ENCODE assay signal across 15 mouse cellular contexts in the genomic region with DNA sequence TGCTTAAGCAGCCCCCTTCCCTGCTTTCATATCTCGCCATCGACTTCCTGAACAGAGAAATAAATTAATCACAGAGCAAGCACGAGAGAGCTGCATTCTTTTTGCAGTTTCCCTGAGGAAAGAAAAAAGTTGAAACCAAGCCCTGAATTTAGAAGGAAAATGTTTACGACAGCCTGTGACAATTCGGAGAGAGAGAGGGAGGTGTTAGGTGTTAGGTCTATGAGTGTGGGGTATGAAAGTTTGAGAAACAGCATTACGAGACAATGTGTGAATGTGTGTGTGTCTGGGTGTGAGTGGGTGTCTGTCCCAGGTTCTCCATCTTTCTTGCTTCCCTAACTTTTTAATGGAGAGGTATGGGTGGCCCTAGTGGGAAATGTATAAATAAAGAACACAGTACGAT. TPM values are rescaled to one million over a fixed set of nuclear protein-coding genes. Genes with fewer than 3 reads are reported as not detected.
DNase-seq lines count a peak whose midpoint lies in the region; ATAC-seq lines count a peak whose summit lies in the region.
"Had no signal": no experiment of that assay in that cellular context is flagged by ENCODE, and none has a peak within 500 bp of the region (broad histone marks: within the 10 kb centered on the region; RNA-seq: fewer than 3 reads in every experiment).

No protein-coding gene starts in this region.

- peaks cover 4% of the 10 kb centered on the region; the same call in 1 of the 2 replicates for H3K27me3 ChIP-seq in embryonic facial prominence, embryonic 13.5 days
- 0 out of 2 replicates have a peak, but pooled peaks cover 3% of the 10 kb centered on the region for H3K27me3 ChIP-seq in embryonic facial prominence, embryonic 10.5 days (replicated peaks; ENCODE audit: low read depth, poor library complexity, severe bottlenecking)
- no peaks in the 10 kb centered on the region for H3K27me3 ChIP-seq in limb, embryonic 13.5 days
- H3K27me3 ChIP-seq: forebrain, embryonic 13.5 days; forebrain, embryonic 15.5 days; Patski had no signal

- 0 out of 2 replicates have a peak, but pooled peaks cover 2% of the 10 kb centered on the region for H3K9me3 ChIP-seq in embryonic facial prominence, embryonic 13.5 days
- H3K9me3 ChIP-seq in embryonic facial prominence, embryonic 10.5 days: peaks cover 3% of the 10 kb centered on the region; the same call in 1 of the 2 replicates
- peaks cover 3% of the 10 kb centered on the region; the same call in 1 of the 2 replicates for H3K9me3 ChIP-seq in limb, embryonic 13.5 days
- H3K9me3 ChIP-seq: forebrain, embryonic 13.5 days; forebrain, embryonic 15.5 days had no signal

- peaks cover 16% of the 10 kb centered on the region for H3K4me1 ChIP-seq in embryonic facial prominence, embryonic 13.5 days
- H3K4me1 ChIP-seq in embryonic facial prominence, embryonic 10.5 days: peaks cover 4% of the 10 kb centered on the region; the same call in 1 of the 2 replicates
- H3K4me1 ChIP-seq in limb, embryonic 13.5 days: peaks cover 27% of the 10 kb centered on the region

- no peaks in the 10 kb centered on the region for H3K36me3 ChIP-seq in embryonic facial prominence, embryonic 13.5 days
- no peaks in the 10 kb centered on the region for H3K36me3 ChIP-seq in embryonic facial prominence, embryonic 10.5 days (replicated peaks)
- no peaks in the 10 kb centered on the region for H3K36me3 ChIP-seq in limb, embryonic 13.5 days
- H3K36me3 ChIP-seq: forebrain, embryonic 15.5 days; G1E had no signal

- no peak overlapping the region for H3K4me3 ChIP-seq in embryonic facial prominence, embryonic 13.5 days
- no peak overlapping the region for H3K4me3 ChIP-seq in embryonic facial prominence, embryonic 10.5 days
- no peak overlapping the region for H3K4me3 ChIP-seq in limb, embryonic 13.5 days
- H3K4me3 ChIP-seq: forebrain, embryonic 13.5 days; forebrain, embryonic 15.5 days had no signal

- H3K4me2 ChIP-seq in embryonic facial prominence, embryonic 13.5 days: 0 out of 2 replicates have a peak overlapping the region, but pooled peaks have one; percentile 1
- H3K4me2 ChIP-seq in limb, embryonic 13.5 days (replicated peaks): no peak overlapping the region
- H3K4me2 ChIP-seq: forebrain, embryonic 13.5 days; forebrain, embryonic 15.5 days had no signal

- H3K27ac ChIP-seq in embryonic facial prominence, embryonic 13.5 days: peak overlapping the region; percentile 33; the same call in 1 of the 2 replicates
- no peak overlapping the region for H3K27ac ChIP-seq in embryonic facial prominence, embryonic 10.5 days (replicated peaks)
- no peak overlapping the region for H3K27ac ChIP-seq in limb, embryonic 13.5 days
- H3K27ac ChIP-seq: forebrain, embryonic 13.5 days; forebrain, embryonic 15.5 days had no signal

- no peak for DNase-seq in embryonic facial prominence, embryonic 10.5 days (ENCODE audit: low spot score)
- peak; percentile 22 for DNase-seq in right cerebral cortex, adult 18-20 months
- DNase-seq in right cerebral cortex, postnatal 25 days: no peak
- peak; percentile 54 for DNase-seq in brain, adult 2 months (ENCODE audit: low read depth, low spot score)
- DNase-seq in adrenal gland, adult 8-10 months: no peak
- DNase-seq: B cell, adult 2 months; forebrain, postnatal 0 days had no signal

- ATAC-seq in embryonic facial prominence, embryonic 13.5 days (ENCODE audit: insufficient number of reproducible peaks, insufficient read depth, low FRiP score, low TSS enrichment, low read depth): no peak
- ATAC-seq in limb, embryonic 13.5 days (ENCODE audit: low FRiP score, low read depth): no peak
- ATAC-seq: activated CD4-positive, CD25-positive, alpha-beta regulatory T cell, adult 4 months; CD4-positive, CD25-positive, alpha-beta regulatory T cell, adult 4 months; forebrain, embryonic 13.5 days; forebrain, embryonic 15.5 days; Patski had no signal

- peak overlapping the region; percentile 44; the same call in 1 of the 2 replicates for H3K9ac ChIP-seq in embryonic facial prominence, embryonic 13.5 days
- 0 out of 2 replicates have a peak overlapping the region, but pooled peaks have one; percentile 2 for H3K9ac ChIP-seq in limb, embryonic 13.5 days
- H3K9ac ChIP-seq: forebrain, embryonic 13.5 days; forebrain, embryonic 15.5 days; forebrain, postnatal 0 days had no signal

- WGBS in embryonic facial prominence, embryonic 13.5 days: 48% methylated on average over 7 of the region's 7 CpGs
- 85% methylated on average over 7 of the region's 7 CpGs for WGBS in embryonic facial prominence, embryonic 10.5 days
- WGBS in limb, embryonic 13.5 days: 46% methylated on average over 7 of the region's 7 CpGs

RNA-seq across cellular contexts. Expression of a gene that starts 8.2 kb away (rescaled TPM):
- 261 and 274 TPM in 2 replicates for polyA plus RNA-seq in embryonic facial prominence, embryonic 13.5 days (2015; fragmentation: Nextera tagmentation; extraction: Ambion mirVana)
- 331 and 334 TPM in 2 replicates for polyA plus RNA-seq in embryonic facial prominence, embryonic 10.5 days (2016; fragmentation: Nextera tagmentation; extraction: Ambion mirVana)
- 282 and 290 TPM in 2 replicates for polyA plus RNA-seq in limb, embryonic 13.5 days (2015; fragmentation: Nextera tagmentation; extraction: Ambion mirVana)
- 100 to 1,000 TPM; 232 to 337 (median 283) TPM for total RNA-seq in adrenal gland, adult 8-10 months (2022)

Comparison
In these comparisons a context has a peak if more than half of its experiments do, and no peak if none do; other contexts are left out.
1. DNase-seq: peak in right cerebral cortex, adult 18-20 months (single experiment) and brain, adult 2 months (single experiment); none in embryonic facial prominence, embryonic 10.5 days (single experiment), right cerebral cortex, postnatal 25 days (single experiment) and adrenal gland, adult 8-10 months (single experiment).